Mouse (Mus musculus) neural tube, embryonic 15.5 days (tissue): ENCODE results near the gene Ccdc71l. TPM values are rescaled to one million over a fixed set of nuclear protein-coding genes. Genes with fewer than 3 reads are reported as not detected.

Experiments
- ATAC-seq: fragments of 200-750 bp; cut with Nextera tagmentation; 2 replicates; pipeline ENCODE4 v1.8.0; 2017; ENCODE audit warnings: mild to moderate bottlenecking, moderate TSS enrichment, moderate library complexity; ENCODE audit not compliant: low FRiP score
- H3K27ac ChIP-seq: fragments of 300-500 bp; sonication (generic); replicated peaks from 2 replicates; pipeline ENCODE4 v1.5.1; 2015; ENCODE audit warnings: mild to moderate bottlenecking, inconsistent platforms
- H3K27me3 ChIP-seq: fragments of 300-500 bp; sonication (generic); replicated peaks from 2 replicates; pipeline ENCODE4 v1.6.1; 2015; ENCODE audit warnings: inconsistent platforms
- H3K36me3 ChIP-seq: fragments of 300-500 bp; sonication (generic); 2 replicates; pipeline ENCODE4 v1.6.1; 2015; ENCODE audit warnings: inconsistent platforms
- H3K4me1 ChIP-seq: fragments of 300-500 bp; sonication (generic); 2 replicates; pipeline ENCODE4 v1.6.1; 2015; ENCODE audit warnings: inconsistent platforms
- H3K4me2 ChIP-seq: fragments of 300-500 bp; sonication (generic); 2 replicates; pipeline ENCODE4 v1.6.1; 2015; ENCODE audit warnings: inconsistent platforms, mild to moderate bottlenecking, moderate library complexity
- H3K4me3 ChIP-seq: fragments of 300-500 bp; sonication (generic); replicated peaks from 2 replicates; pipeline ENCODE4 v1.5.1; 2015; ENCODE audit warnings: mild to moderate bottlenecking, inconsistent platforms
- H3K9ac ChIP-seq: fragments of 300-500 bp; sonication (generic); replicated peaks from 2 replicates; pipeline ENCODE4 v1.6.1; 2015; ENCODE audit warnings: mild to moderate bottlenecking, inconsistent platforms
- H3K9me3 ChIP-seq: fragments of 300-500 bp; sonication (generic); replicated peaks from 2 replicates; pipeline ENCODE4 v1.6.1; 2016; ENCODE audit warnings: inconsistent platforms
- WGBS: fragments of 180-500 bp; shearing (Covaris S2); methylation state at CpG from one replicate; pipeline ENCODE4 v1.1.7; 2015; ENCODE audit warnings: mixed read lengths; 5-methylcytosine and 5-hydroxymethylcytosine counted together
- polyA plus RNA-seq: library from polyadenylated mRNA; unstranded; fragments of >200 nt; fragmentation: Nextera tagmentation; extraction: Ambion mirVana; gene quantifications from 2 replicates; pipeline ENCODE4 v1.2.1, GENCODE M21; 2015

Ccdc71l gene
- polyA plus RNA-seq, 1 experiment from 2014 or later: 4.1 TPM

- no peaks in the 10 kb centered on the region for H3K4me1 ChIP-seq
- no peak overlapping the region for H3K4me3 ChIP-seq
- no peaks in the 10 kb centered on the region for H3K27me3 ChIP-seq
- H3K4me2 ChIP-seq: no peak overlapping the region
- H3K9ac ChIP-seq: no peak overlapping the region
- no peaks in the 10 kb centered on the region for H3K9me3 ChIP-seq
- no peaks in the 10 kb centered on the region for H3K36me3 ChIP-seq
- 78% methylated on average over 1 of the region's 1 CpGs for WGBS
- ATAC-seq: no peak
- no peak overlapping the region for H3K27ac ChIP-seq
Measured at GRCm38 (mm10) chr12:32431004-32431403, 52.5 kb downstream of the Ccdc71l start.

Other genes with a start within 250 kb of the Ccdc71l start
- 0.72 and 2.6 TPM in 2 replicates for gene Pik3cg, start 170.0 kb upstream of the Ccdc71l start, polyA plus RNA-seq